Mouse (Mus musculus): ENCODE data around the gene Upf2. TPM values are rescaled to one million over a fixed set of nuclear protein-coding genes. Genes with fewer than 3 reads are reported as not detected.

Gene Upf2
- polyA plus RNA-seq, 1 experiment: 2.4 TPM

GRCm38 (mm10) chr2:5939319-5939718, 11.9 kb upstream of the Upf2 start:
- WGBS: 84% methylated on average over 3 of the region's 3 CpGs
- Histone ChIP-seq H3K27ac (ENCODE audit: insufficient read depth, low read length) (no peak overlapping the region), H3K4me3 (ENCODE audit: extremely low read depth, insufficient read depth, insufficient read length) (no peak overlapping the region), H3K4me1 (ENCODE audit: control insufficient read depth, insufficient read depth, insufficient read length) (peaks cover 6% of the 10 kb centered on the region; the same call in 1 of the 2 replicates), H3K36me3 (ENCODE audit: control insufficient read depth, insufficient read depth, low read length) (no peaks in the 10 kb centered on the region), H3K27me3 (ENCODE audit: control insufficient read depth, insufficient read depth, low read length) (peaks cover 5% of the 10 kb centered on the region; the same call in 1 of the 2 replicates)
- DNase-seq (ENCODE audit: low read depth in 1 of 2, low spot score in 2 of 2): no peak
- TF ChIP-seq POLR2A (IDR thresholded peaks at IDR 0.05; ENCODE audit: low read depth, low read length) (no peak), CTCF (IDR thresholded peaks at IDR 0.05; ENCODE audit: extremely low read depth, insufficient read depth, insufficient read length, insufficient replicate concordance) (no peak)

GRCm38 (mm10) chr2:5939911-5940310, 11.4 kb upstream of the Upf2 start:
- TF ChIP-seq CTCF (IDR thresholded peaks at IDR 0.05; ENCODE audit: extremely low read depth, insufficient read depth, insufficient read length, insufficient replicate concordance): no peak
- Histone ChIP-seq H3K4me1 (ENCODE audit: control insufficient read depth, insufficient read depth, insufficient read length) (peaks cover 6% of the 10 kb centered on the region; the same call in 1 of the 2 replicates), H3K36me3 (ENCODE audit: control insufficient read depth, insufficient read depth, low read length) (no peaks in the 10 kb centered on the region), H3K4me3 (ENCODE audit: extremely low read depth, insufficient read depth, insufficient read length) (no peak overlapping the region), H3K27ac (ENCODE audit: insufficient read depth, low read length) (no peak overlapping the region), H3K27me3 (ENCODE audit: control insufficient read depth, insufficient read depth, low read length) (peaks cover 5% of the 10 kb centered on the region; the same call in 1 of the 2 replicates)
- no peak for DNase-seq (ENCODE audit: low read depth in 1 of 2, low spot score in 2 of 2)
- 92% methylated on average over 14 of the region's 14 CpGs for WGBS

DNA sequence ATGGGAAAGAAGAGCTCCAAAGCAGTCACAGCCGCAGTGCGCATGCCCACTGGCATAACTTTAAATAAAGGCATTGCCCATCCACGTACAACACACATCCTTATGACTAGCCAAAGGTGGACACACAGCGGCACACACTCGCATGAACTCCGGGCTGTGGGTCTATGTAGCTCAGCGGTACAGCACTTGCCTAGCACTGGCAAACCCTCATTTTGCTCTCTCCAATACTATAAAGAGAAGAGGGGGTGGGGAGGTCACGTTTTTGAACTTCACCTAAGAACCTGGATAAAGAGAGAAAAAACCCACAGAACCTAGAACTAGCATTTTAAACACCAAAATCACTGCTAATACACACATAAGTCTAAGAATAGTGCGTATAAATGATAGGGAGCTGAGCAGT, 10.3 kb upstream of the Upf2 start:
- H3K36me3 ChIP-seq (ENCODE audit: control insufficient read depth, insufficient read depth, low read length): no peaks in the 10 kb centered on the region
- H3K27ac ChIP-seq (ENCODE audit: insufficient read depth, low read length): no peak overlapping the region
- WGBS: 93% methylated on average over 9 of the region's 9 CpGs
- H3K4me1 ChIP-seq (ENCODE audit: control insufficient read depth, insufficient read depth, insufficient read length): peaks cover 6% of the 10 kb centered on the region; the same call in 1 of the 2 replicates
- peaks cover 5% of the 10 kb centered on the region; the same call in 1 of the 2 replicates for H3K27me3 ChIP-seq (ENCODE audit: control insufficient read depth, insufficient read depth, low read length)
- H3K4me3 ChIP-seq (ENCODE audit: extremely low read depth, insufficient read depth, insufficient read length): no peak overlapping the region
- TF ChIP-seq POLR2A (IDR thresholded peaks at IDR 0.05; ENCODE audit: low read depth, low read length): no peak
- TF ChIP-seq CTCF (IDR thresholded peaks at IDR 0.05; ENCODE audit: extremely low read depth, insufficient read depth, insufficient read length, insufficient replicate concordance): no peak
- DNase-seq (ENCODE audit: low read depth in 1 of 2, low spot score in 2 of 2): no peak

DNA sequence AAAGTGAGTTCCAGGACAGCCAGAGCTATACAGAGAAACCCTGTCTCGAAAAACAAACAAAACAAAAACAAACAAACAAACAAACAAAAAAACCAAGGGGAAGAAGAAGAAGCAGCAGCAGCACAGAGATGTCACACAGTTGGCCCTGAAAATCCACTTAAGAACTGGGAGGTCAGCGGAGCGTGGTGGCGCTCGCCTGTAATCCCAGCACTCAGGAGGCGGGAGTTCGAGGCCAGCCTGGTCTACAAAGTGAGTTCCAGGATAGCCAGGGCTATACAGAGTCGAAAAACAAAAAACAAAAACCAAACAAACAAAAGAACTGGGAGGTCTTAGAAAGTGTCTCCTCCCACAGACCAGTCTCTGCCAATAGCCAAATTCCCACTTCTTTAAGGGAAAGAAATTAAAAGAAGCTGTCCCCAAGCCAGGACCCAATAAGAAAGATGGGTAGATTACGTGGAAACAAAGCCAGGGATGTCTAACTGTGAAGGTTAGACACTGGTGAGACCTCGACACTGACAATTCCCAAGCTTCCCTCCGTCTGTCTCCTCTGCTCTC, 9.3 kb upstream of the Upf2 start:
- Histone ChIP-seq H3K4me3 (ENCODE audit: extremely low read depth, insufficient read depth, insufficient read length) (peak overlapping the region; percentile 61), H3K36me3 (ENCODE audit: control insufficient read depth, insufficient read depth, low read length) (no peaks in the 10 kb centered on the region), H3K27ac (ENCODE audit: insufficient read depth, low read length) (no peak overlapping the region), H3K4me1 (ENCODE audit: control insufficient read depth, insufficient read depth, insufficient read length) (peaks cover 6% of the 10 kb centered on the region; the same call in 1 of the 2 replicates), H3K27me3 (ENCODE audit: control insufficient read depth, insufficient read depth, low read length) (peaks cover 5% of the 10 kb centered on the region; the same call in 1 of the 2 replicates)
- no peak for DNase-seq (ENCODE audit: low read depth in 1 of 2, low spot score in 2 of 2)
- WGBS: 76% methylated on average over 11 of the region's 11 CpGs
- TF ChIP-seq CTCF (IDR thresholded peaks at IDR 0.05; ENCODE audit: extremely low read depth, insufficient read depth, insufficient read length, insufficient replicate concordance) (no peak), POLR2A (IDR thresholded peaks at IDR 0.05; ENCODE audit: low read depth, low read length) (no peak)

GRCm38 (mm10) chr2:5942416-5943032, 8.7 kb upstream of the Upf2 start, which contains the start of gene Dhtkd1:
Gene Dhtkd1 (minus strand): TSS chr2:5942792.
- Histone ChIP-seq H3K4me1 (ENCODE audit: control insufficient read depth, insufficient read depth, insufficient read length) (peaks cover 6% of the 10 kb centered on the region; the same call in 1 of the 2 replicates), H3K36me3 (ENCODE audit: control insufficient read depth, insufficient read depth, low read length) (no peaks in the 10 kb centered on the region), H3K27ac (ENCODE audit: insufficient read depth, low read length) (no peak within 1 kb of the TSS), H3K27me3 (ENCODE audit: control insufficient read depth, insufficient read depth, low read length) (peaks cover 5% of the 10 kb centered on the region; the same call in 1 of the 2 replicates), H3K4me3 (ENCODE audit: extremely low read depth, insufficient read depth, insufficient read length) (peak within 1 kb of the TSS; percentile 61)
- TF ChIP-seq CTCF (IDR thresholded peaks at IDR 0.05; ENCODE audit: extremely low read depth, insufficient read depth, insufficient read length, insufficient replicate concordance): no peak
- no peak for TF ChIP-seq POLR2A (IDR thresholded peaks at IDR 0.05; ENCODE audit: low read depth, low read length)
- WGBS: 4% methylated on average over 36 of the region's 36 CpGs
- DNase-seq (ENCODE audit: low read depth in 1 of 2, low spot score in 2 of 2): peak in 1 of 2 experiments; percentile 17

DNA sequence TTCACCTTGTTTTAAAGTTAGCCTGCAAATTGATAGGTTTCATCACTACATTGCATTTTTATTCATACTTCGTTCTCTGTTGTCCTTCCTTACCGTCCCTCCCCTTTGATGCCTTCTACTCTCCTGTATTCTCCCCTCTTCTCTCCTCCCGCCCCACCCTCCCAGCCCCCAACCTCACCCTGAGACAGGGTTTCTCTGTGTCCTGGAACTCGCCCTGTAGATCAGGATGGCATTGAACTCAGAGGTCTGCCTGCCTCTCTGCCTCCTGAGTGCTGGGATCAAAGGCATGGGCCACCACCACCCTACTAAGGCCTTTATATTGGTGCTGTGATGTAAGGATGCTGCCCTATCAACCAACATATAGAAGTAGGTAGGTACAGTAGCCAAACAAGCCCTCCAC, 8.2 kb upstream of the Upf2 start:
- H3K27ac ChIP-seq (ENCODE audit: insufficient read depth, low read length): no peak overlapping the region
- 67% methylated on average over 4 of the region's 4 CpGs for WGBS
- DNase-seq (ENCODE audit: low read depth in 1 of 2, low spot score in 2 of 2): no peak
- peaks cover 6% of the 10 kb centered on the region; the same call in 1 of the 2 replicates for H3K4me1 ChIP-seq (ENCODE audit: control insufficient read depth, insufficient read depth, insufficient read length)
- TF ChIP-seq CTCF (IDR thresholded peaks at IDR 0.05; ENCODE audit: extremely low read depth, insufficient read depth, insufficient read length, insufficient replicate concordance): no peak
- no peak for TF ChIP-seq POLR2A (IDR thresholded peaks at IDR 0.05; ENCODE audit: low read depth, low read length)
- no peaks in the 10 kb centered on the region for H3K36me3 ChIP-seq (ENCODE audit: control insufficient read depth, insufficient read depth, low read length)
- H3K27me3 ChIP-seq (ENCODE audit: control insufficient read depth, insufficient read depth, low read length): peaks cover 5% of the 10 kb centered on the region; the same call in 1 of the 2 replicates
- no peak overlapping the region for H3K4me3 ChIP-seq (ENCODE audit: extremely low read depth, insufficient read depth, insufficient read length)

GRCm38 (mm10) chr2:5945629-5946028, 5.6 kb upstream of the Upf2 start:
- peaks cover 5% of the 10 kb centered on the region; the same call in 1 of the 2 replicates for H3K27me3 ChIP-seq (ENCODE audit: control insufficient read depth, insufficient read depth, low read length)
- TF ChIP-seq CTCF (IDR thresholded peaks at IDR 0.05; ENCODE audit: extremely low read depth, insufficient read depth, insufficient read length, insufficient replicate concordance) (no peak), POLR2A (IDR thresholded peaks at IDR 0.05; ENCODE audit: low read depth, low read length) (no peak)
- H3K4me1 ChIP-seq (ENCODE audit: control insufficient read depth, insufficient read depth, insufficient read length): peaks cover 11% of the 10 kb centered on the region; the same call in 1 of the 2 replicates
- H3K27ac ChIP-seq (ENCODE audit: insufficient read depth, low read length): no peak overlapping the region
- WGBS: 80% methylated on average over 1 of the region's 1 CpGs
- no peak overlapping the region for H3K4me3 ChIP-seq (ENCODE audit: extremely low read depth, insufficient read depth, insufficient read length)
- no peaks in the 10 kb centered on the region for H3K36me3 ChIP-seq (ENCODE audit: control insufficient read depth, insufficient read depth, low read length)
- DNase-seq (ENCODE audit: low read depth in 1 of 2, low spot score in 2 of 2): no peak

Data from spleen, adult 2 months (tissue).